Mouse (Mus musculus) layer of hippocampus, adult 9-10 months (tissue): ENCODE data around the gene Aif1.

Source experiments
- DNase-seq: peaks from one replicate; pipeline ENCODE4 v3.0.0; 2022; ENCODE audit warnings: low spot score

Aif1 gene

GRCm38 (mm10) chr17:35166352-35167035, 9.4 kb downstream of the Aif1 start:
- no peak for DNase-seq

- no peak for DNase-seq
Measured at GRCm38 (mm10) chr17:35165451-35166155, 10.3 kb downstream of the Aif1 start.

- DNase-seq, result peak; percentile 99
Measured at GRCm38 (mm10) chr17:35164568-35165450, 11.1 kb downstream of the Aif1 start, which contains the start of gene Prrc2a. TSS of gene Prrc2a (minus strand) at chr17:35164897.

- DNase-seq, result no peak
Measured at GRCm38 (mm10) chr17:35164218-35164567, 11.7 kb downstream of the Aif1 start.

GRCm38 (mm10) chr17:35163326-35164081, 12.4 kb downstream of the Aif1 start:
- DNase-seq, result no peak

- DNase-seq, result no peak
Measured at GRCm38 (mm10) chr17:35162730-35163129, 13.1 kb downstream of the Aif1 start.

GRCm38 (mm10) chr17:35162121-35162520, 13.7 kb downstream of the Aif1 start:
- no peak for DNase-seq

GRCm38 (mm10) chr17:35161421-35161820, 14.4 kb downstream of the Aif1 start:
- no peak for DNase-seq

- no peak for DNase-seq
Measured at GRCm38 (mm10) chr17:35159638-35160037, 16.2 kb downstream of the Aif1 start.

GRCm38 (mm10) chr17:35158850-35159593, 16.8 kb downstream of the Aif1 start:
- no peak for DNase-seq

- DNase-seq, result no peak
Measured at GRCm38 (mm10) chr17:35157661-35158175, 18.1 kb downstream of the Aif1 start.

- no peak for DNase-seq
Measured at GRCm38 (mm10) chr17:35157254-35157653, 18.6 kb downstream of the Aif1 start.

- no peak for DNase-seq
Measured at GRCm38 (mm10) chr17:35156461-35157200, 19.2 kb downstream of the Aif1 start.

- no peak for DNase-seq
Measured at GRCm38 (mm10) chr17:35155451-35155850, 20.4 kb downstream of the Aif1 start.

- no peak for DNase-seq
Measured at GRCm38 (mm10) chr17:35154616-35155015, 21.3 kb downstream of the Aif1 start.

- no peak for DNase-seq
Measured at GRCm38 (mm10) chr17:35153931-35154330, 21.9 kb downstream of the Aif1 start.

GRCm38 (mm10) chr17:35153077-35153476, 22.8 kb downstream of the Aif1 start:
- DNase-seq, result no peak

GRCm38 (mm10) chr17:35152121-35152520, 23.7 kb downstream of the Aif1 start:
- DNase-seq, result no peak

GRCm38 (mm10) chr17:35147922-35148639, 27.8 kb downstream of the Aif1 start:
- DNase-seq, result no peak

- no peak for DNase-seq
Measured at GRCm38 (mm10) chr17:35147348-35147747, 28.5 kb downstream of the Aif1 start.
